Mouse (Mus musculus): ENCODE data around the gene Asb2.

The Asb2 gene

GRCm38 (mm10) chr12:103322801-103323200 is 33.0 kb downstream of the Asb2 start:
- peak; percentile 15 for DNase-seq (ENCODE audit: low read depth)

DNA sequence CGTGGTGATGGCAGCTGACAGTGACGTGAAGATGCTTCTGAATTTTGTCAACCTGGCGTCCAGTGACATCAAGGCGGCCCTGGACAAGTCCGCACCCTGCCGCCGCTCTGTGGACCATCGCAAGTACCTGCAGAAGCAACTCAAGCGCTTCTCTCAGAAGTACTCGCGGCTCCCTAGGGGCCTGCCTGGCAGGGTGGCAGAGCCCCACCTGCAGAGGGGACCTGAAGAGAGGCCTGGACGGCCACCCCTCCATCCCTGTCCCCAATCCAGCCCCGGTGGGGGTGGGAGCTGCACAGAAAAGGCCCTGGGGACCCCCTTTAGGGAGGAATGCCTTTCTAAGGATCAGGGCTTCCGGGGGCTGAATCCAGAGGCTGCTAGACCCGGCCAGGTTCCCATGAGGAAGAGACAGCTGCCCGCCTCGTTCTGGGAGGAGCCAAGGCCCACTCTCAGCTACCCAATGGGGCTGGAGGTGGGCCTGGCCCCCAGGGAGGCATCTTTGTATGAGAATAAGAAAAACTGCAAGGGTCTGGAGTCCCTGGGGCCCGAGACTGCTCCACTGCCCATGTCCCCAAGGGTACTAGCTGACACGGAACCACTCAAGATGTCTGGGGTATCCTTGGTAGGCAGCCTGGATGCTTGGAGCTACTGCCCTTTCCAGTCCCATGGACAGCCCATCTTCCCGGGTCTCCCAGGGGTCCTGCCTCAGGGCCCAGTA is 39.8 kb downstream of the Asb2 start:
- no peak for DNase-seq (ENCODE audit: low read depth)

- DNase-seq (ENCODE audit: low read depth) = no peak
Measured at GRCm38 (mm10) chr12:103314640-103315361, 41.0 kb downstream of the Asb2 start.

DNA sequence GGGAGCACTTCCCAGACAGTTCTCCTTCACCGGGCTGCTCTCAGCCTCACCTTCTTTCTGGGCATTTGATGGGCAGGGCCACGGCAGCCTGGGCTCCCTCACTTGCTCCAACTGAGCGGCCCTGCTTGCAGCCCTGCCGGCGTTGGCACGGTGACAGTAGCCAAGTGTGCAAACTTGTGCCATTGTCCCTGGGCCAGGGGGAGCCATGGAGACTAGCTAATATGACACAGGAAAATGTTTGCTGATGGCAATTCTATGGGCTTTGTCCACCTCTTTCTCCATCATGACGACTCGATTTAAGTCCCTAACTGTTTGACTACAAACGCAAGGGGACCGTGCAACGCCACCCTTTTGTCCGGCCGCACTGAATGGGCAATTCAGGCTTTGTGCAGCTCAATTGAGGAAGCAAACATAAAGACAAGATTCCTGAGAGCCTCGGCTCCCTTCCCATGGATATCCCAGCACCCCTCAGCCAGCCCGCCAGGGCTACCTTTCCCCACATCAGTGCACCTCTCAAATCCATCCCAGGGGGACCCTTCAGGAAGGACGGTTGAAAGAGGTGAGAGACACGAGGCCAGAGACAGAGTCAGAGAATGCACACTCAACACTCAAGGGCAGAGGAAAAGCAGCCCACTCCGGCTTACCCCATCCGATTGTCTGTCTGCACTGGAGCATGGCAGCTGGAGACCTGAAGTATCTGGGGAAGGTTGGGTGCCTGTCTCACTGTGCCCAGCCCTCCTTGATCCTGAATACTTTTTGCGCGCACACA is 41.7 kb downstream of the Asb2 start:
- DNase-seq (ENCODE audit: low read depth) = no peak

DNA sequence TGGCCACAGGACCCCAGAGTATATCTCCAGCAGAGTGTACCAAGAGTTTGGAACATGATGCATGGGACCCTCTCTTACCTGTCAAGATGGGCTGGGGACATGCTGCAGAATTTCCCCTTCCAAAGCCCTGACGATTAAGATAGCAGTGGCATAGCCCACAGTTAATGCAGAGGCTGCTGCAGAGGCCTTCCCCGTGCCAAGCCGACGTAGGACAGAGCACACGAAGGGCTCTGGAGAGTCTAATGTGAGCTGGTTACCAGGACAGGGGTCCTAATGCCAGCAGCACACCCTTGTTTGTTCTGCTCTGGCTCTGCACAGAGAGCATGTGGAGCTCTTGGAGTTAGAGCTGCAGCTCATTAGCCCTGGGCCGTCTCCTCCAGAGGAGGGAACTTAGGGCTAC is 42.5 kb downstream of the Asb2 start:
- DNase-seq (ENCODE audit: low read depth) = no peak

DNA sequence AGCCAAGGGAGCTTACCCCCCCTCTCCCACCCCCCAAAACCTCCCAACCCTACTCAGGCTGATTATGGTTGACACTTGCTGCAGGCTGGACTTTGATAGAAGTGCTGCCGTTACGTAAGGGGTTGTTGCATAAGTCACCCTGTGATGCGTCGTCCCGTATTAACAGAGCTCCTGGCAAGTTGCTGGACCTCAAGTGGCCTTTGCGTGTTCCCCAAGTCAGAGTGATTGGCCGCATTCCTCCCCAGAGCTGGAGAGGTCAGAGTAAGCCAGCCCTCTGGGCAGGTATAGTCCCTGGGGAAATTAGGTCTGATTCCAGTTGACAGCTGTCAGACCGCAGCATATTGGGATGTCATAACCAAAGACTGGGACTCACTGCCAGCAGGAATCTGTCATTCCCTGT is 43.9 kb downstream of the Asb2 start:
- DNase-seq (ENCODE audit: low read depth) = peak; percentile 14

DNA sequence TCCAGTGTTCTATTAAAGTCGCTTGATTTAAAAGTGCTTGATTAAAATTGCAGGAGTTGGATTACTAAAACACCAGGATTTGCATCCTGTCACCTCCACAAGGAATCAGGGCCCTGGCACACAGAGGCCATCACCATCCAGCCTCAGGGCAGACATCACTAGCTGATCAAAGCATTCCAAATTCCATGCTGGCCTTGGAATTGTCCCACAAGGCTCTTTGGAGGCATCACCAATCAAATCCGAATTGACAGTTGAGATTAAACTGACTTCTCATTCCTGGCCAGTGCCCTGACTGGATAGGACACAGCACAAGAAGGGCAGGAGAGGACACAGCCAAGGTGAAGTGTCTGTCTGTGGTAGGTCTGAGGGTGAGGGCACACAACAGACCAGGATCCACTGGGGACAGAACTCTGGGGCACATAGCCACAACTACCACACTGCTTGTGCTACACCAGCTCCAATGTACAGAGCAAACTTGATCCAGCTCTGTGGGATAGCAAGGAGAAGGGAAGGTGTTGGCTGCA is 45.0 kb downstream of the Asb2 start, which contains the start of gene Fam181a:
Gene Fam181a (plus strand): TSS at position 232 of the 524 bp plus-strand sequence.
- no peak for DNase-seq (ENCODE audit: low read depth)

DNA sequence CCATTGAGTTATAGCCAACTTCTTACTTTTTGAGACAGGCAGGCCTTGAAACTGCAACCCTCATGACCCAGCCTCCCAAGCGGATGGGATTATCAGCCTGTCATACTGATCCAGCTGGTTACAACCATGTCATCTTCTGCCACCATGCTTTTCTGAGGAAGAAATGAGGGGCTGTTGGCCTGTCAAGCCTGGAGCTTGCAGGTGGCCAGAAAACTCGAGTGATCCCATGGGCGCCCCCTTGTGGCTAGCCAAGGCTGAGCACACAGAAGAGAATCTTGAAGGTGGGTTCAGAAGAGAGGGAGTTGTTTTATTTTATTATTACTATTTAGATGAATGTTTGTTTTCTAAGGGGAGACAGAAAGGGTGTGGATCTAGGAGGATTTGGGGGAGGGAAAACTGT is 49.1 kb downstream of the Asb2 start:
- peak; percentile 36 for DNase-seq (ENCODE audit: low read depth)

GRCm38 (mm10) chr12:103306224-103306623 is 49.6 kb downstream of the Asb2 start:
- peak; percentile 12 for DNase-seq (ENCODE audit: low read depth)

DNA sequence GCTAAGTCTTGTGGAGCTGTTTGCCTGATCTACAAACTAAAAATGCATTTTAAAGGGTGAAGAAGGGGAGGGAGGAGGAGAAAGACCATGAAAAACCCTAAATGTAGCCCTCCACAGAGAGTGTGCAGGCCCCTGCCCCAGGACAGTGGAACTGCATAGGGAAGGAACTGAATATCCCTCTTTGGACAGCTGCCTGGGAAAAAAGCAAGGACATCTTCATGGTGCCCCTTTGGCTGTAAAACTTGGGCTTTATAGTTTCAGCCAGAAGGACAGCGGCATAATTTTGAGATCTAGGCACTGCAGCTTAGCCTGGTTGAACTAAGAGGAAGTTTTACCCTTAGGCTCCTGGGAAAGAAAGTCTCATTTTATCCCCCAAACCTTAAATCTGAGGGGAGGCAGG is 52.8 kb downstream of the Asb2 start:
- DNase-seq (ENCODE audit: low read depth) = no peak

DNA sequence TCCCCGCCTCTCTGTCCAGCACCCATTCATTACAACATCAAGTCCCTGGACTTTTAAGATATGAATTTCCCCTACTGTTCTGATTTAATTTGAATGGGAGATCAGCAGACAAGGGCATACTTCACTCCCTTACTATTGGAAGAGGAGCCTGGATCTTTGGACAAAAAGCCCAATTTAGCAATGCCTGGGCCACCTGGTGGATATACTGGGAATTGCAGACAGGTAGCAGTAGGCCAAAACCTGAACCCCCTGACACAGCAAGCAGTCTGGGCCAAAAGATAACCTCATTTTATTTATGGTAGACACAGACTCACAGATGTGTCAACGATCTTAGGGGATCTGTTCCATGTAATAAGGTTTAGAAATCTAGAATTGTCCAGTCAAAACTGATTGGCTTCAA is 54.2 kb downstream of the Asb2 start:
- peak; percentile 24 for DNase-seq (ENCODE audit: low read depth)

DNA sequence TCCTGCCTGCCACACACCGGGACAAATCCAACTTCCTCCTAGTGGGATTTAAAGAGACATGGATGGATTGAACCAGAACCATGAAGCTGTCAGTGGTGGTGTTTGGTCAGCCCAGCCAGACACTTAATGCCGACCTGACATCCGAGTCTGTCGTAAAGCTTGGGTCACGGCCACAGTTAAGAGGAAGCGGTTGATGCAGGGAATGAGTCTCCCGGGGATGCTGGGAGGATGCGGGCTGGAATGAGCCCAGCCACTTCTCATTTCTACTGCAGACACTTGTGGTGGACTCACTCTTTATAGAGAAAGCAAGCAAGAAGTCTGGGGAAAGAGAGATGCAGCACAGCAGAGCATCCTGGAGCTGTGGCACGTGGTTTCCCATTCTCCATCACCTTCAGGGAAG is 55.3 kb downstream of the Asb2 start:
- no peak for DNase-seq (ENCODE audit: low read depth)

- DNase-seq (ENCODE audit: low read depth) = no peak
Measured at GRCm38 (mm10) chr12:103296292-103296691, 59.5 kb downstream of the Asb2 start.

DNA sequence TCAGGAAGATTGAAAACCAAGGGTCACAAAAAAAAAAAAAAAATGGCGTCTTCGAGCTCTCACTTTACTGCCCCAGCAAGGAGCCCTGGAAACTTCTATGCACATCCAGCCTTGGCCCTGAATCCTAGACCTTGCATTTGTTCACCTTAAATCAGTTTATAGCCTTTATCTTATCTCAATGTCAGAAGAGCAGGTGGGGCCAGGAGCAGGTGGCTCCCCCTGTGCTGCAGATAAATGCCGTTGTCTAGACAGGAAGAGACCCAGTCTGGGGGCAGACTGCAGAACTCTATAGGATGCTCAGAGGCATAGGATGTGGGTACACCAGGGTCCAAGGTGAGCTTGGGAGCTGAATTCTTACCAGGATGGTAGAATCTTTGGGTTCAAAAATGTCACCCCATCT is 63.4 kb downstream of the Asb2 start:
- no peak for DNase-seq (ENCODE audit: low read depth)

- DNase-seq (ENCODE audit: low read depth) = no peak
Measured at GRCm38 (mm10) chr12:103287276-103287675, 68.5 kb downstream of the Asb2 start.

GRCm38 (mm10) chr12:103283411-103283810 is 72.4 kb downstream of the Asb2 start:
- DNase-seq (ENCODE audit: low read depth) = no peak

DNA sequence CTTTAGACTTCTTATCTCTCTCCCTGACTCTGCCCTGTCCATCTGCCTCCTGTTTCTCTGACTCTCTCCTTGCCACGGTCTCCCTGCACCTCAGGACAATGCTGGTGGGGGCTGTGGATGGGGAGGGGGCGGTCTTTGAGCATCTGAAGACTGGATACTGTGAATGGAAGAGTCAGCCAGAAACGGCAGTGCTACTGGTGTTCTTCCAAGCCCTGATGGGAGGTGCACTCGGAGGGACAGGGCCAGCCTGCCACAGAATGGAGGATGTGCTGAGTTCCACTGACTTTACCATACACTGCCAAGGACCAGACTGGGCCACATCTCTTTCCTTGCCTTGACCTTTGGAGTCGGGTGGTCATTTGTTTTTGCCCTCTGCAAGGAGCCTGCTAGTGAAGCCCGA is 72.9 kb downstream of the Asb2 start:
- no peak for DNase-seq (ENCODE audit: low read depth)

DNA sequence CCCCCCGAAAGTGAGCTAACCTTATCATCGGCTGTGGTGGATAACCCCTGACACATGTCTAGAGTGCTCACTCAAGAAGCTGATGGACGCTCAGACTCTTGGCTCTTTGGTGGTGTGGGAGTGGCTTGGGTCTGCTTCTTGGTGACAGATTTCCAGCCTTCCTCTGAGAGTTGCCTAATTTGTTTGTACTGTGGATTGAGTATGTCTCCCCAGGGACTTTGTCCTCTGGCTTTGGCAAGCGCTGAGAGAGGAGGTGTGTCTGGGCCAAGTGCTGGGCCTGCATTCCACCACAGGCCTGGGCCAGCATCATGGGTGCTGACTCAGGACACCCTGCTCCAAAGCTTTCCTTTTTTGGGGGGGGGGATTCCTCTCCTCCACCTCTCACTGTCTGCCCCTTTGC is 73.9 kb downstream of the Asb2 start:
- no peak for DNase-seq (ENCODE audit: low read depth)

DNA sequence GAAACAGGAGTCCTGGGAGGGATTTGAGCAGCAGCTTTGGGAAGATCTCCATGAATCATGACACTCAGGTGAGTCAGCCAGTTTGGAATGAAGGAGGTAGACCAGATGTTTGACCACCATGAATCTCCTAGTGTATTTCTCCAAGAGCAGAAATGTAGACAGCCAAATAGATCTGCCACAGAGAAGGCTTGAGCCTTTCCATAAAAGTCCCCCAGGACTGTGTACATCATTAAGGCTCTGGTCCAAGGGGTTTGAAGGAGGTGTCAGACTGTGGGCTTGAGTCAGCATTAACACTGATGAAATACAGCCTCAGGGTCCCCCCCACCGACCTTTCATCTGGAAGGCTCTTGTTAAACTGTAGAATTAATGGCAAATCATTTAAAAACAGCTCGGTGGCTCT is 74.3 kb downstream of the Asb2 start:
- DNase-seq (ENCODE audit: low read depth) = no peak

DNA sequence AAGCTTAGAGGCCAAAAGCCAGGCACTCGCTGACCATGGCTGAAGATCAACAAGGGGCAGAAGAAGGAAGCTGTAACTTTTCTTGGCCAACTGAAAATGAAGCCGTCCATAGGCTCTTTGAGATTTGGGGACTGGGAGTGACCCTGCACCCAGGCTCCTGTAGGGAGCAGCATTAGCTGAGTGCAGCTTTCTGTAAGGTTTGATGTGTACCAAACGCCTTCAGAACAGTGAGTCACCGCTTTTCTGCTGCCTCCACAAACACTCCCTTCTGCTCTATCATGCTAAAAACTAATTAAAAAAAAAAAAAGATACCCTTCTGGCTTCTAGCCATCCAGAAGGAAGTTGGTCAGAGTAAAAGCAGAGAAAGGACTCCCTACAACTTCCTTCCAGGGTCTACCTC is 79.4 kb downstream of the Asb2 start:
- DNase-seq (ENCODE audit: low read depth) = peak; percentile 13

- no peak for DNase-seq (ENCODE audit: low read depth)
Measured at GRCm38 (mm10) chr12:103273732-103274131, 82.1 kb downstream of the Asb2 start.

- no peak for DNase-seq (ENCODE audit: low read depth)
Measured at GRCm38 (mm10) chr12:103273051-103273450, 82.8 kb downstream of the Asb2 start.

GRCm38 (mm10) chr12:103272176-103272575 is 83.6 kb downstream of the Asb2 start:
- DNase-seq (ENCODE audit: low read depth) = no peak

Data from 416B (cell line).